Mouse (Mus musculus) liver, postnatal 0 days (tissue): ENCODE data around the gene Dock4.

Experiments
- CTCF ChIP-seq: sonication (generic); IDR thresholded peaks from 2 replicates; pipeline ENCODE4 v1.5.1; 2016; ENCODE audit warnings: antibody characterized with exemption, low read depth
- EP300 ChIP-seq: IDR thresholded peaks from 2 replicates; pipeline ENCODE4 v1.6.1; 2016; ENCODE audit warnings: antibody characterized with exemption, low read depth, mild to moderate bottlenecking

DNA sequence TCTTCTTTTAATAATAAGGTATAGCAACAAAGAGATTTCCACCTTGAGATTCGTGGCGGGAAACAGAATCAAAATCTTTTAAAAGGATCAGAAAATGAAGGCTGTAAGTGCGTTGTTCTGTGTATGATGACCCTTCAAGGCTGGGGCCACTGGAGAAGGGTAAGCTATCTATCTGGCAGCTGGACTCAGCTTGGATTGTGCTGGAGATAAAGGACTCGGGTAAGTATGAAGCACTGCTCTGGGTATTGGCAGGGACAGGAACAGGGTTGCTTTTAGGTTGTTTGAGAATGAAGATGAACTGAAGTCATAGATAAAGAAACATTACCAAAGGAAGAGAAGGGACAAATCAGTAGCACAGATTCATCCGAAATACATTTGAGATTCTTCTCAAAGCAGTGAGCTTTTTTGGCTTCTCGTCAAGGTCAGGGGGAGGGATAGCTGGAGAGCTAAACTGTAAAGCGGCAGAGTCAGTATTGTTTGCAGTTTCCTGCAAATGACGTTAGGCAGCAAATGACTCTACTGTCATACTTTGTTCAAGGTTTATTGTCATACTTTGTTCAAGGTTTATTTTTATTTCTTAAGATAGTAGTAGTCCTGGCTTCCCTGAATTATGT, 30.3 kb upstream of the Dock4 start:
- TF ChIP-seq CTCF (no peak), EP300 (no peak)
